Mouse (Mus musculus): ENCODE data around the gene Naa16. TPM values are rescaled to one million over a fixed set of nuclear protein-coding genes. Genes with fewer than 3 reads are reported as not detected.
A peak's percentile ranks its signal among the peaks of the same experiment; 100 is the strongest.

Naa16 gene
- polyA plus RNA-seq, 1 experiment, result 1.5 TPM

- peak overlapping the region; percentile 37; the same call in 1 of the 2 replicates for H3K27ac ChIP-seq (ENCODE audit: insufficient read depth, low read length)
- no peaks in the 10 kb centered on the region for H3K36me3 ChIP-seq (ENCODE audit: control insufficient read depth, insufficient read depth, low read length)
- no peaks in the 10 kb centered on the region for H3K27me3 ChIP-seq (ENCODE audit: control insufficient read depth, insufficient read depth, low read length)
- H3K4me1 ChIP-seq (ENCODE audit: control insufficient read depth, insufficient read depth, insufficient read length), result peaks cover 8% of the 10 kb centered on the region; the same call in 1 of the 2 replicates
- no peak for TF ChIP-seq POLR2A (IDR thresholded peaks at IDR 0.05; ENCODE audit: low read depth, low read length)
- TF ChIP-seq CTCF (IDR thresholded peaks at IDR 0.05; ENCODE audit: extremely low read depth, insufficient read depth, insufficient read length, insufficient replicate concordance), result no peak
- no peak for DNase-seq (ENCODE audit: low read depth in 1 of 2, low spot score in 2 of 2)
- no peak overlapping the region for H3K4me3 ChIP-seq (ENCODE audit: extremely low read depth, insufficient read depth, insufficient read length)
- WGBS, result 31% methylated on average over 8 of the region's 8 CpGs
Observed at GRCm38 (mm10) chr14:79294051-79294814, 96.3 kb downstream of the Naa16 start.

GRCm38 (mm10) chr14:79293119-79293780 is 97.3 kb downstream of the Naa16 start:
- H3K4me3 ChIP-seq (ENCODE audit: extremely low read depth, insufficient read depth, insufficient read length), result no peak overlapping the region; the same call in 1 of the 2 replicates
- peak; percentile 61 to 68 for DNase-seq (ENCODE audit: low read depth in 1 of 2, low spot score in 2 of 2)

GRCm38 (mm10) chr14:79291629-79292028 is 98.9 kb downstream of the Naa16 start:
- TF ChIP-seq CTCF (IDR thresholded peaks at IDR 0.05; ENCODE audit: extremely low read depth, insufficient read depth, insufficient read length, insufficient replicate concordance), result no peak
- TF ChIP-seq POLR2A (IDR thresholded peaks at IDR 0.05; ENCODE audit: low read depth, low read length), result no peak
- no peak overlapping the region for H3K4me3 ChIP-seq (ENCODE audit: extremely low read depth, insufficient read depth, insufficient read length)
- H3K36me3 ChIP-seq (ENCODE audit: control insufficient read depth, insufficient read depth, low read length), result no peaks in the 10 kb centered on the region
- H3K4me1 ChIP-seq (ENCODE audit: control insufficient read depth, insufficient read depth, insufficient read length), result peaks cover 8% of the 10 kb centered on the region; the same call in 1 of the 2 replicates
- H3K27me3 ChIP-seq (ENCODE audit: control insufficient read depth, insufficient read depth, low read length), result no peaks in the 10 kb centered on the region
- DNase-seq (ENCODE audit: low read depth in 1 of 2, low spot score in 2 of 2), result no peak
- H3K27ac ChIP-seq (ENCODE audit: insufficient read depth, low read length), result no peak overlapping the region
- WGBS, result 94% methylated on average over 4 of the region's 4 CpGs

More at GRCm38 (mm10) chr14:79293119-79293780, 97.3 kb downstream of the Naa16 start:
- H3K27me3 ChIP-seq (ENCODE audit: control insufficient read depth, insufficient read depth, low read length), result no peaks in the 10 kb centered on the region
- peaks cover 8% of the 10 kb centered on the region; the same call in 1 of the 2 replicates for H3K4me1 ChIP-seq (ENCODE audit: control insufficient read depth, insufficient read depth, insufficient read length)
- WGBS, result 23% methylated on average over 15 of the region's 16 CpGs
- peak overlapping the region; percentile 31 for H3K27ac ChIP-seq (ENCODE audit: insufficient read depth, low read length)
- H3K36me3 ChIP-seq (ENCODE audit: control insufficient read depth, insufficient read depth, low read length), result no peaks in the 10 kb centered on the region
- TF ChIP-seq CTCF (IDR thresholded peaks at IDR 0.05; ENCODE audit: extremely low read depth, insufficient read depth, insufficient read length, insufficient replicate concordance) (no peak), POLR2A (IDR thresholded peaks at IDR 0.05; ENCODE audit: low read depth, low read length) (no peak)

GRCm38 (mm10) chr14:79290683-79291425 is 99.7 kb downstream of the Naa16 start:
- no peak overlapping the region for H3K4me3 ChIP-seq (ENCODE audit: extremely low read depth, insufficient read depth, insufficient read length)
- H3K4me1 ChIP-seq (ENCODE audit: control insufficient read depth, insufficient read depth, insufficient read length), result peaks cover 5% of the 10 kb centered on the region; the same call in 1 of the 2 replicates
- H3K36me3 ChIP-seq (ENCODE audit: control insufficient read depth, insufficient read depth, low read length), result no peaks in the 10 kb centered on the region
- DNase-seq (ENCODE audit: low read depth in 1 of 2, low spot score in 2 of 2), result no peak
- whole genome bisulfite sequencing, result 76% methylated on average over 15 of the region's 15 CpGs
- no peak overlapping the region for H3K27ac ChIP-seq (ENCODE audit: insufficient read depth, low read length)
- H3K27me3 ChIP-seq (ENCODE audit: control insufficient read depth, insufficient read depth, low read length), result no peaks in the 10 kb centered on the region
- no peak for TF ChIP-seq POLR2A (IDR thresholded peaks at IDR 0.05; ENCODE audit: low read depth, low read length)
- TF ChIP-seq CTCF (IDR thresholded peaks at IDR 0.05; ENCODE audit: extremely low read depth, insufficient read depth, insufficient read length, insufficient replicate concordance), result no peak

GRCm38 (mm10) chr14:79289909-79290308 is 100.7 kb downstream of the Naa16 start:
- H3K4me1 ChIP-seq (ENCODE audit: control insufficient read depth, insufficient read depth, insufficient read length), result peaks cover 5% of the 10 kb centered on the region; the same call in 1 of the 2 replicates
- no peaks in the 10 kb centered on the region for H3K27me3 ChIP-seq (ENCODE audit: control insufficient read depth, insufficient read depth, low read length)
- no peak overlapping the region for H3K4me3 ChIP-seq (ENCODE audit: extremely low read depth, insufficient read depth, insufficient read length)
- no peak overlapping the region for H3K27ac ChIP-seq (ENCODE audit: insufficient read depth, low read length)
- H3K36me3 ChIP-seq (ENCODE audit: control insufficient read depth, insufficient read depth, low read length), result no peaks in the 10 kb centered on the region
- DNase-seq (ENCODE audit: low read depth in 1 of 2, low spot score in 2 of 2), result no peak
- WGBS, result 67% methylated on average over 9 of the region's 9 CpGs
- no peak for TF ChIP-seq POLR2A (IDR thresholded peaks at IDR 0.05; ENCODE audit: low read depth, low read length)
- TF ChIP-seq CTCF (IDR thresholded peaks at IDR 0.05; ENCODE audit: extremely low read depth, insufficient read depth, insufficient read length, insufficient replicate concordance), result no peak

GRCm38 (mm10) chr14:79288280-79288679 is 102.3 kb downstream of the Naa16 start:
- TF ChIP-seq CTCF (IDR thresholded peaks at IDR 0.05; ENCODE audit: extremely low read depth, insufficient read depth, insufficient read length, insufficient replicate concordance) (peak; percentile 50; the same call in 1 of the 2 replicates), POLR2A (IDR thresholded peaks at IDR 0.05; ENCODE audit: low read depth, low read length) (no peak)
- no peaks in the 10 kb centered on the region for H3K36me3 ChIP-seq (ENCODE audit: control insufficient read depth, insufficient read depth, low read length)
- H3K27me3 ChIP-seq (ENCODE audit: control insufficient read depth, insufficient read depth, low read length), result no peaks in the 10 kb centered on the region
- H3K27ac ChIP-seq (ENCODE audit: insufficient read depth, low read length), result no peak overlapping the region
- WGBS, result 33% methylated on average over 3 of the region's 3 CpGs
- no peaks in the 10 kb centered on the region; the same call in 1 of the 2 replicates for H3K4me1 ChIP-seq (ENCODE audit: control insufficient read depth, insufficient read depth, insufficient read length)
- peak in 1 of 2 experiments; percentile 38 for DNase-seq (ENCODE audit: low read depth in 1 of 2, low spot score in 2 of 2)
- no peak overlapping the region for H3K4me3 ChIP-seq (ENCODE audit: extremely low read depth, insufficient read depth, insufficient read length)

Data from spleen, adult 2 months (tissue).